Mouse (Mus musculus) olfactory bulb, adult 2 months (tissue): ENCODE results near the gene Hipk1. TPM values are rescaled to one million over a fixed set of nuclear protein-coding genes. Genes with fewer than 3 reads are reported as not detected.
"Not testable (repeated sequence)": the region's sequence is repeated elsewhere in the genome, so short reads cannot be mapped to it uniquely, and the experiment has no call there.

ENCODE experiments used
- H3K27ac ChIP-seq: fragments of 200-500 bp; 2 replicates; pipeline ENCODE4 v1.5.1; 2012; ENCODE audit warnings: low read depth, low read length; ENCODE audit not compliant: insufficient read depth
- H3K4me1 ChIP-seq: fragments of 200-500 bp; 2 replicates; pipeline ENCODE4 v1.6.1; 2012; ENCODE audit warnings: low read length; ENCODE audit not compliant: control insufficient read depth, insufficient read depth
- H3K4me3 ChIP-seq: fragments of 200-500 bp; 2 replicates; pipeline ENCODE4 v1.5.1; 2012; ENCODE audit warnings: mild to moderate bottlenecking, low read depth, low read length, moderate library complexity; ENCODE audit not compliant: insufficient read depth
- CTCF ChIP-seq: fragments of 200-500 bp; IDR thresholded peaks from 2 replicates; pipeline ENCODE4 v1.5.1; 2012; ENCODE audit warnings: low read depth, mild to moderate bottlenecking, low read length, moderate library complexity; ENCODE audit not compliant: insufficient read depth
- POLR2A ChIP-seq: fragments of 200-500 bp; IDR thresholded peaks from 2 replicates; pipeline ENCODE4 v1.6.1; 2012; ENCODE audit warnings: mild to moderate bottlenecking, low read depth, low read length, moderate library complexity; ENCODE audit not compliant: insufficient read depth
- WGBS: fragments of 180-500 bp; shearing (Covaris S2); methylation state at CpG from one replicate; pipeline ENCODE4 v1.1.7; 2018; 5-methylcytosine and 5-hydroxymethylcytosine counted together
- polyA plus RNA-seq: library from polyadenylated mRNA; stranded (reverse); fragments of >200 nt; gene quantifications from 2 replicates; pipeline ENCODE4 v1.2.4, GENCODE M21; 2012; ENCODE audit warnings: low replicate concordance; ENCODE audit not compliant: missing spikeins, insufficient read depth, insufficient read length

Hipk1 gene
- polyA plus RNA-seq, 1 experiment: not detected

- WGBS: 88% methylated on average over 7 of the region's 7 CpGs
- TF ChIP-seq CTCF (no peak), POLR2A (no peak)
- no peak overlapping the region for H3K4me3 ChIP-seq
- H3K27ac ChIP-seq: no peak overlapping the region
- no peaks in the 10 kb centered on the region for H3K4me1 ChIP-seq
Measured at GRCm38 (mm10) chr3:103831146-103831545, 39.8 kb upstream of the Hipk1 start.

- not testable (repeated sequence) for H3K4me1 ChIP-seq, H3K4me3 ChIP-seq, H3K27ac ChIP-seq
- WGBS: 40% methylated on average over 1 of the region's 1 CpGs
Measured at GRCm38 (mm10) chr3:103830681-103831080, 39.3 kb upstream of the Hipk1 start.

- no peak overlapping the region for H3K4me3 ChIP-seq
- no peak overlapping the region for H3K27ac ChIP-seq
- WGBS: 89% methylated on average over 3 of the region's 3 CpGs
- TF ChIP-seq CTCF: no peak
- no peak for TF ChIP-seq POLR2A
- no peaks in the 10 kb centered on the region for H3K4me1 ChIP-seq
Measured at GRCm38 (mm10) chr3:103829036-103829435, 37.7 kb upstream of the Hipk1 start.

GRCm38 (mm10) chr3:103827548-103827947 lies 36.2 kb upstream of the Hipk1 start:
- Histone ChIP-seq H3K4me1 (no peaks in the 10 kb centered on the region), H3K27ac (no peak overlapping the region), H3K4me3 (no peak overlapping the region)
- TF ChIP-seq CTCF (no peak), POLR2A (no peak)

- 88% methylated on average over 6 of the region's 6 CpGs for WGBS
- H3K4me3 ChIP-seq: no peak overlapping the region
- TF ChIP-seq POLR2A (no peak), CTCF (no peak)
- no peaks in the 10 kb centered on the region; the same call in 1 of the 2 replicates for H3K4me1 ChIP-seq
- no peak overlapping the region for H3K27ac ChIP-seq
Measured at GRCm38 (mm10) chr3:103810967-103811366, 19.6 kb upstream of the Hipk1 start.

GRCm38 (mm10) chr3:103809799-103810150 lies 18.4 kb upstream of the Hipk1 start:
- H3K27ac ChIP-seq: peak overlapping the region; percentile 57
- no peaks in the 10 kb centered on the region; the same call in 1 of the 2 replicates for H3K4me1 ChIP-seq
- WGBS: 2% methylated on average over 14 of the region's 14 CpGs
- TF ChIP-seq CTCF (no peak), POLR2A (no peak)
- peak overlapping the region; percentile 85 for H3K4me3 ChIP-seq

GRCm38 (mm10) chr3:103808891-103809798 lies 17.8 kb upstream of the Hipk1 start, which contains the start of the genes Dclre1b, Ap4b1 and Gm43064:
Gene Dclre1b, minus strand, starts transcription at chr3:103809444.
Gene Ap4b1, plus strand, starts transcription at chr3:103809520.
Gene Gm43064, plus strand, starts transcription at chr3:103809573.
- Histone ChIP-seq H3K4me1 (no peaks in the 10 kb centered on the region; the same call in 1 of the 2 replicates), H3K4me3 (peak within 1 kb of the TSS; percentile 85), H3K27ac (peak within 1 kb of the TSS; percentile 57)
- TF ChIP-seq POLR2A (peak; percentile 40; the same call in 1 of the 2 replicates), CTCF (no peak)
- WGBS: 1% methylated on average over 66 of the region's 70 CpGs

- Histone ChIP-seq H3K27ac (no peak overlapping the region), H3K4me1 (no peaks in the 10 kb centered on the region; the same call in 1 of the 2 replicates), H3K4me3 (no peak overlapping the region)
- 57% methylated on average over 1 of the region's 1 CpGs for WGBS
- TF ChIP-seq POLR2A: no peak
- TF ChIP-seq CTCF: no peak
Measured at GRCm38 (mm10) chr3:103805671-103806070, 14.3 kb upstream of the Hipk1 start.

- WGBS: 80% methylated on average over 8 of the region's 8 CpGs
- TF ChIP-seq POLR2A (no peak), CTCF (no peak)
- no peaks in the 10 kb centered on the region; the same call in 1 of the 2 replicates for H3K4me1 ChIP-seq
Measured at GRCm38 (mm10) chr3:103802861-103803260, 11.5 kb upstream of the Hipk1 start.

More at GRCm38 (mm10) chr3:103802861-103803260, 11.5 kb upstream of the Hipk1 start:
- no peak overlapping the region; the same call in 1 of the 2 replicates for H3K27ac ChIP-seq
- no peak overlapping the region for H3K4me3 ChIP-seq
